Mouse (Mus musculus): Measurements from ENCODE around the gene Nat8f6. TPM values are rescaled to one million over a fixed set of nuclear protein-coding genes. Genes with fewer than 3 reads are reported as not detected.
"Not testable (repeated sequence)": the region's sequence is repeated elsewhere in the genome, so short reads cannot be mapped to it uniquely, and the experiment has no call there.

Gene Nat8f6
- polyA plus RNA-seq, 1 experiment from 2014 or later, result not detected

DNA sequence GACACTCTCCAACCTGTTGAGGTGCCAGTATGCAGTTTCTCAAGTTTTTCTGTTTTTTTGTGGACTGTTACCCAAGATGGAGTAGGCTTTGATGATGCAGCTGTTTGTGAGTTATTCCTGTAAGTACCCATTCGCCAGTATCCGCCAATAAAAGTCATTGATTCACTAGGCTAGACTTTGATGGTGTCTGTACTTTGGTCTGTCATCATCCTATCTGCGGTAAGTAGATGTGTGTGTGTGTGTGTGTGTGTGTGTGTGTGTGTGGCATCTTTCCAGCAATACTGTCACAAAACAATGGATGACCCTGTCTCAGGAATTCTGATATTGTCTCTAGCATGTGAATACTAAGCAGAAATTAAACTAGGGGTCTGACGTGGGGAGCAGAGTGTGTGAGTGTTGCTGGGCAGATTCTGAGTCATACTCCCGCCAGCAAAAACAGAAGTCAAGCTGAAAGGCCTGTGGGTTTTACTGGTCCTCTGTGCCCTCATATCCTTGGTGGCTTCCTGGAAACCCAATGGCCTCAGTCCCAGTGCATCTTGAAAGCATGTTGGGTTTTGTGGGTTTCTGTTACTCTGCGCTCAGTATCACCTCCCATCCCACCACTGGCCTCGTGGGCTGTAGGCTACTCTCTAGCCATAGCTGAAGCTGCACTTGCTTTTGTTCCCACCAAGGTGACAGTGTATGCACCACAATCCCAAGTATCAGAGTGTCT, 30.5 kb upstream of the Nat8f6 start:
- ATAC-seq (ENCODE audit: insufficient number of reproducible peaks, insufficient read depth, low FRiP score, low TSS enrichment), result no peak
- Histone ChIP-seq H3K4me2 (replicated peaks) (no peak overlapping the region), H3K9ac (no peak overlapping the region), H3K4me3 (no peak overlapping the region), H3K36me3 (no peaks in the 10 kb centered on the region), H3K27ac (no peak overlapping the region), H3K4me1 (no peaks in the 10 kb centered on the region), H3K27me3 (no peaks in the 10 kb centered on the region), H3K9me3 (no peaks in the 10 kb centered on the region)
- WGBS, result 93% methylated on average over 7 of the region's 7 CpGs

DNA sequence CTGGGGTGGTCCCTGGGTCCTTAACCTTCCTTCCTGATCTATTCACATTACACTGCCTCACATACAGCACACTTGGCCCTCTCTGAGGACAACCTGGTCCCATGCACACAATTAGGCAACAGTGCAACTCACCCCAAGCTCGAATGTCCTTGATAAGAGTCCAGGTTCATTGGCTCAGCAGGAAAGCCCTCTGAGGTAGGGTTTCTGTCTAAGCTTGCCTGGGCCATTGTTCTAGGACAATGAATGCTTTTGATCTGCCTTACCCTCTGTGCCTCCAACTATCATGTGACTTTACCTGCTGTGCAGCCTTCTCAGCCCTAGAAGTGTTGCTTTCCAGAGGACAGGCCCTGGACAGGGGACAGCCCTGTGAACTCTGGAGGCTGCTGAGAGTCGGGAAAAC, 28.5 kb upstream of the Nat8f6 start:
- Histone ChIP-seq H3K27me3 (no peaks in the 10 kb centered on the region), H3K9ac (no peak overlapping the region), H3K4me3 (no peak overlapping the region), H3K27ac (no peak overlapping the region), H3K4me1 (no peaks in the 10 kb centered on the region), H3K9me3 (no peaks in the 10 kb centered on the region), H3K4me2 (replicated peaks) (no peak overlapping the region), H3K36me3 (no peaks in the 10 kb centered on the region)
- 31% methylated on average over 2 of the region's 2 CpGs for WGBS
- no peak for ATAC-seq (ENCODE audit: insufficient number of reproducible peaks, insufficient read depth, low FRiP score, low TSS enrichment)

DNA sequence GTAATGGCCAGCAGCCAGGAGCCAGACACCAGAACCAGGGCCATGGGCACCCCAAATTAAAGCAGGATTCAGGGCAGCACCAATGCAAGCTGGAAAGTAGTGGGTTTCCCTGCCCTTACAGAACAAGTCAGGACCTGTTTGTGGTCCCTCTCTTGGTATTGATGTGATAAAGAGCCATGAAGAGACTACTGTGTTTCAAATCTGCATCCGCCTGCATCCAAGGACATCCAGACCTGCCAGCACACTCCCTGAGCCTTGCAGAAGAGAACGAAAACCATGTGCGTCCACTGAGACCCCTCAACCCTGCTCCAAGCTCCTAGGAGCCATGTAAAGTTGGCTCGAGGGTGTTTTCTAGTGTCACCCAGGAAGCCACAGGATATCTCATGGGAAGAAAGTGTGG, 27.4 kb upstream of the Nat8f6 start:
- Histone ChIP-seq H3K4me3 (no peak overlapping the region), H3K27me3 (no peaks in the 10 kb centered on the region), H3K4me2 (replicated peaks) (no peak overlapping the region), H3K9ac (no peak overlapping the region), H3K9me3 (no peaks in the 10 kb centered on the region), H3K4me1 (no peaks in the 10 kb centered on the region), H3K27ac (no peak overlapping the region), H3K36me3 (no peaks in the 10 kb centered on the region)
- no peak for ATAC-seq (ENCODE audit: insufficient number of reproducible peaks, insufficient read depth, low FRiP score, low TSS enrichment)
- WGBS, result 81% methylated on average over 4 of the region's 4 CpGs

DNA sequence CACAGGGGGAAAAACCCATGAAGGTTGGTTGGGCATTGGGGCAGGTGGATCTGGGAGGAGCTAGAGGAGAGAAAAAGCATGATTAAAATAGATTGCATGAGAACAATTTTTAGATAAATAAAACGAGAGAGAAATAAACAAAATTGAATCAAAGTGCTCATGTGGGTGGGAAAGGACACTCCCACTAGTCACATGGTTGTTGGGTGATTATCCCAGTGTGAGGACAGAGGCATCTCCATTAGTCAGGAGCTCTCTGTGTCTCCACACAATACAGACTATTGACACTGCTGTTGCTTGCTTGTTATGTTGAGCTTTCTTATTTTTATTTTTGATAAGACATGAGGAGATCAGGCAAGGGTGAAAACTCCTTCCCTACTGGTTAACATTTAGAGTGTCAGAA, 26.2 kb upstream of the Nat8f6 start:
- no peak overlapping the region for H3K4me2 ChIP-seq (replicated peaks)
- H3K4me3 ChIP-seq, result no peak overlapping the region
- no peaks in the 10 kb centered on the region for H3K9me3 ChIP-seq
- 53% methylated on average over 1 of the region's 1 CpGs for WGBS
- H3K27ac ChIP-seq, result no peak overlapping the region
- no peaks in the 10 kb centered on the region for H3K27me3 ChIP-seq
- no peaks in the 10 kb centered on the region for H3K36me3 ChIP-seq
- ATAC-seq (ENCODE audit: insufficient number of reproducible peaks, insufficient read depth, low FRiP score, low TSS enrichment), result no peak
- no peak overlapping the region for H3K9ac ChIP-seq
- no peaks in the 10 kb centered on the region for H3K4me1 ChIP-seq

- not testable (repeated sequence) for H3K36me3 ChIP-seq; H3K9ac ChIP-seq; H3K27me3 ChIP-seq; H3K4me2 ChIP-seq (replicated peaks); ATAC-seq (ENCODE audit: insufficient number of reproducible peaks, insufficient read depth, low FRiP score, low TSS enrichment); H3K27ac ChIP-seq; H3K4me1 ChIP-seq; H3K9me3 ChIP-seq; H3K4me3 ChIP-seq
- WGBS, result 78% methylated on average over 25 of the region's 25 CpGs
Observed at GRCm38 (mm10) chr6:85843677-85844458, 23.1 kb upstream of the Nat8f6 start.

- H3K4me2 ChIP-seq (replicated peaks), result no peak overlapping the region
- H3K4me3 ChIP-seq, result no peak overlapping the region
- H3K9ac ChIP-seq, result no peak overlapping the region
- no peaks in the 10 kb centered on the region for H3K36me3 ChIP-seq
- H3K4me1 ChIP-seq, result no peaks in the 10 kb centered on the region
- H3K9me3 ChIP-seq, result no peaks in the 10 kb centered on the region
- no peak for ATAC-seq (ENCODE audit: insufficient number of reproducible peaks, insufficient read depth, low FRiP score, low TSS enrichment)
- H3K27ac ChIP-seq, result no peak overlapping the region
- no peaks in the 10 kb centered on the region for H3K27me3 ChIP-seq
- 24% methylated on average over 4 of the region's 4 CpGs for WGBS
Observed at GRCm38 (mm10) chr6:85839982-85840381, 19.2 kb upstream of the Nat8f6 start.

DNA sequence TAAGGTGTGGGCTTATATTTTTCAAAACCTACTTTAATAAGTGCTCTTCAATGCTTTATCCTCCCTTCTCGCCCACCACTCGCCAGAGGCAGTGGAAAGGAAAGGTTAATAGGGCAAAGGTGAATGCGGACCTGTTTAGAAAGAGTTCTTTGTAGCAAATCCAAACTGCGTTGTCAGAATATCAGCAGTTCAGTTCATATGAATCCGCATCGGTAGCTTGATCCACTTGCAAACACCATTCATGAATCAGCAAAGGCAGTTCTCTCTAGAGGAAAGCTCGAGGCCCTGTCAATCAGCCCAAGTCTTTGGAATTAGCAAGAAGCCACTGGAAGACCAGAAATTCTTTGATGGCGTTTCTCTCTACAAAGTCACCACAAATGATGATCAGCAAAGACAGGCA, 17.9 kb upstream of the Nat8f6 start:
- H3K27ac ChIP-seq, result no peak overlapping the region
- H3K4me3 ChIP-seq, result no peak overlapping the region
- H3K27me3 ChIP-seq, result no peaks in the 10 kb centered on the region
- ATAC-seq (ENCODE audit: insufficient number of reproducible peaks, insufficient read depth, low FRiP score, low TSS enrichment), result no peak
- no peak overlapping the region for H3K9ac ChIP-seq
- WGBS, result 33% methylated on average over 8 of the region's 8 CpGs
- no peaks in the 10 kb centered on the region for H3K9me3 ChIP-seq
- H3K4me2 ChIP-seq (replicated peaks), result no peak overlapping the region
- no peaks in the 10 kb centered on the region for H3K36me3 ChIP-seq
- H3K4me1 ChIP-seq, result no peaks in the 10 kb centered on the region

- H3K4me1 ChIP-seq; ATAC-seq (ENCODE audit: insufficient number of reproducible peaks, insufficient read depth, low FRiP score, low TSS enrichment); H3K4me3 ChIP-seq; H3K36me3 ChIP-seq; H3K9ac ChIP-seq; H3K27ac ChIP-seq; H3K9me3 ChIP-seq; H3K27me3 ChIP-seq: not testable (repeated sequence)
- 25% methylated on average over 12 of the region's 12 CpGs for WGBS
- H3K4me2 ChIP-seq (replicated peaks), result peak overlapping the region; percentile 21
Observed at GRCm38 (mm10) chr6:85837307-85837706, 16.6 kb upstream of the Nat8f6 start.

DNA sequence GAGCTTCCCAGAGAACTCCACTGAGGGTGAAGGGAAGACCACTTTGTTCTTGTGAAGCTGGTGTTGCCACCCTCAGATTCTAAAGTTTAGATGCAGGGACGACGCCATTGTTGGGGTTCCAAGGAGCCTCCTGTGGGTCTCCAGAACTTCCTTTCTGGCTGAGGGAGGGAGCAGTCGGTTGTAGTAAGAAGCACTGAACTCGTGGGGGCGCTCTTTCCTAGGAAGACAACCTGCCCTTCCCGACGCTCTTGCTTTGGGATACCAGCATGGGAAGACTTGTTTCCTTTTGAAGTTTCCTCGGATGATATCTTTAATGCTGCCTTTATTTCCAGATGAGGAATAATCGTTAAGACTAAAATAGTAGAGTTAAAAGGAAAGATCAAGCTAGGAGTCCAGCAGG, 16.1 kb upstream of the Nat8f6 start:
- 23% methylated on average over 9 of the region's 9 CpGs for WGBS
- not testable (repeated sequence) for H3K4me2 ChIP-seq (replicated peaks); H3K27me3 ChIP-seq; H3K9ac ChIP-seq; H3K4me3 ChIP-seq; H3K36me3 ChIP-seq; ATAC-seq (ENCODE audit: insufficient number of reproducible peaks, insufficient read depth, low FRiP score, low TSS enrichment); H3K4me1 ChIP-seq; H3K9me3 ChIP-seq; H3K27ac ChIP-seq

- H3K9ac ChIP-seq; H3K4me3 ChIP-seq; H3K27me3 ChIP-seq; H3K4me2 ChIP-seq (replicated peaks); H3K9me3 ChIP-seq; ATAC-seq (ENCODE audit: insufficient number of reproducible peaks, insufficient read depth, low FRiP score, low TSS enrichment); H3K36me3 ChIP-seq; H3K4me1 ChIP-seq; H3K27ac ChIP-seq: not testable (repeated sequence)
- 76% methylated on average over 5 of the region's 5 CpGs for WGBS
Observed at GRCm38 (mm10) chr6:85836098-85836497, 15.3 kb upstream of the Nat8f6 start.

GRCm38 (mm10) chr6:85835104-85835503, 14.3 kb upstream of the Nat8f6 start:
- not testable (repeated sequence) for H3K9me3 ChIP-seq; H3K4me1 ChIP-seq; H3K9ac ChIP-seq; ATAC-seq (ENCODE audit: insufficient number of reproducible peaks, insufficient read depth, low FRiP score, low TSS enrichment); H3K4me2 ChIP-seq (replicated peaks); H3K36me3 ChIP-seq; H3K27ac ChIP-seq; H3K4me3 ChIP-seq; H3K27me3 ChIP-seq
- 71% methylated on average over 1 of the region's 2 CpGs for WGBS

GRCm38 (mm10) chr6:85834504-85835100, 13.8 kb upstream of the Nat8f6 start:
- ATAC-seq (ENCODE audit: insufficient number of reproducible peaks, insufficient read depth, low FRiP score, low TSS enrichment); H3K9me3 ChIP-seq; H3K36me3 ChIP-seq; H3K27ac ChIP-seq; H3K27me3 ChIP-seq; H3K9ac ChIP-seq; H3K4me2 ChIP-seq (replicated peaks); H3K4me1 ChIP-seq; H3K4me3 ChIP-seq: not testable (repeated sequence)

Measured in embryonic facial prominence, embryonic 12.5 days (tissue).